Mouse (Mus musculus) skeletal muscle tissue, adult 2 months (tissue): ENCODE measurements around the gene Chrm3.
"Not testable (repeated sequence)": the region's sequence is repeated elsewhere in the genome, so short reads cannot be mapped to it uniquely, and the experiment has no call there.

Experiments used
- DNase-seq: peaks from one replicate; pipeline ENCODE4 v3.0.0-alpha.2; 2012; ENCODE audit warnings: low read depth, low spot score

The Chrm3 gene

GRCm38 (mm10) chr13:10360777-10361176 is at the start of gene Chrm3:
Chrm3 (minus strand) TSS chr13:10360847.
- peak; percentile 17 for DNase-seq

- no peak for DNase-seq
These were observed 33.7 kb upstream of the Chrm3 start for GRCm38 (mm10) chr13:10394364-10394763.

- DNase-seq: not testable (repeated sequence)
These were observed 14.8 kb upstream of the Chrm3 start for GRCm38 (mm10) chr13:10375487-10375886.

- DNase-seq: no peak
These were observed 400 bp downstream of the Chrm3 start for GRCm38 (mm10) chr13:10360199-10360694.

- DNase-seq: no peak
These were observed 990 bp downstream of the Chrm3 start for GRCm38 (mm10) chr13:10359516-10360198.

- no peak for DNase-seq
These were observed 4.9 kb downstream of the Chrm3 start for GRCm38 (mm10) chr13:10355796-10356195.

- no peak for DNase-seq
These were observed 5.6 kb downstream of the Chrm3 start for GRCm38 (mm10) chr13:10354885-10355575.

GRCm38 (mm10) chr13:10352141-10352540 is 8.5 kb downstream of the Chrm3 start:
- DNase-seq: no peak

GRCm38 (mm10) chr13:10344362-10344761 is 16.3 kb downstream of the Chrm3 start:
- DNase-seq: no peak

- no peak for DNase-seq
These were observed 25.1 kb downstream of the Chrm3 start for GRCm38 (mm10) chr13:10335558-10335957.

GRCm38 (mm10) chr13:10332762-10333161 is 27.9 kb downstream of the Chrm3 start:
- no peak for DNase-seq

- peak; percentile 1 for DNase-seq
These were observed 50.8 kb downstream of the Chrm3 start for GRCm38 (mm10) chr13:10309811-10310210.

GRCm38 (mm10) chr13:10295160-10295559 is 65.5 kb downstream of the Chrm3 start:
- no peak for DNase-seq

GRCm38 (mm10) chr13:10284331-10284730 is 76.3 kb downstream of the Chrm3 start:
- no peak for DNase-seq

GRCm38 (mm10) chr13:10274907-10275306 is 85.7 kb downstream of the Chrm3 start:
- DNase-seq: no peak

- DNase-seq: no peak
These were observed 96.9 kb downstream of the Chrm3 start for GRCm38 (mm10) chr13:10263784-10264183.

GRCm38 (mm10) chr13:10253049-10253448 is 107.6 kb downstream of the Chrm3 start:
- no peak for DNase-seq

GRCm38 (mm10) chr13:10251499-10252179 is 109.0 kb downstream of the Chrm3 start:
- no peak for DNase-seq

GRCm38 (mm10) chr13:10244243-10244998 is 116.2 kb downstream of the Chrm3 start:
- no peak for DNase-seq

- DNase-seq: no peak
These were observed 120.4 kb downstream of the Chrm3 start for GRCm38 (mm10) chr13:10240238-10240637.

GRCm38 (mm10) chr13:10239825-10240224 is 120.8 kb downstream of the Chrm3 start:
- DNase-seq: no peak

GRCm38 (mm10) chr13:10237616-10238015 is 123.0 kb downstream of the Chrm3 start:
- DNase-seq: no peak
